Mouse (Mus musculus): ENCODE results near the gene Luc7l3. TPM values are rescaled to one million over a fixed set of nuclear protein-coding genes. Genes with fewer than 3 reads are reported as not detected.

Luc7l3 gene
- total RNA-seq, 1 experiment from 2014 or later = 210 TPM

- no peak for ATAC-seq (replicated peaks; ENCODE audit: insufficient number of reproducible peaks, low FRiP score, low TSS enrichment, poor library complexity, severe bottlenecking)
Observed at GRCm38 (mm10) chr11:94239706-94240105, 82.1 kb downstream of the Luc7l3 start.

- ATAC-seq (replicated peaks; ENCODE audit: insufficient number of reproducible peaks, low FRiP score, low TSS enrichment, poor library complexity, severe bottlenecking) = no peak
Observed at GRCm38 (mm10) chr11:94238786-94239185, 83.0 kb downstream of the Luc7l3 start.

Other genes starting within 250 kb of the Luc7l3 start
- gene Tob1, start 110.5 kb downstream of the Luc7l3 start, total RNA-seq (2017) = 13.1 to 21.2 TPM (median 16.5 TPM) in 3 replicates
- gene Wfikkn2, start 76.0 kb downstream of the Luc7l3 start, total RNA-seq (2017) = not detected in 3 replicates
- gene Gm21885, start 40.1 kb downstream of the Luc7l3 start, total RNA-seq (2017) = not detected in 3 replicates
- gene Ankrd40, start 6.0 kb upstream of the Luc7l3 start, total RNA-seq (2017) = 51.5 to 78.7 TPM (median 72.6 TPM) in 3 replicates
- gene Abcc3, start 71.0 kb upstream of the Luc7l3 start, total RNA-seq (2017) = 0.39 to 1.8 TPM (median 0.64 TPM) in 3 replicates
- gene Cacna1g, start 152.2 kb upstream of the Luc7l3 start, total RNA-seq (2017) = not detected in 3 replicates
- 0.67 TPM in 1 of 3 replicates, not detected in the others for gene Spata20, start 164.2 kb upstream of the Luc7l3 start, total RNA-seq (2017)
- not detected in 3 replicates for gene Epn3, start 178.0 kb upstream of the Luc7l3 start, total RNA-seq (2017)
- 0.19 TPM in 1 of 3 replicates, not detected in the others for gene Mycbpap, start 199.8 kb upstream of the Luc7l3 start, total RNA-seq (2017)
- gene Rsad1, start 227.3 kb upstream of the Luc7l3 start, total RNA-seq (2017) = 1.6 to 4.8 TPM (median 3.1 TPM) in 3 replicates
- not detected in 3 replicates for gene Chad, start 243.1 kb upstream of the Luc7l3 start, total RNA-seq (2017)

All from monocyte, adult 5-6 weeks (primary cell).